Mouse (Mus musculus): ENCODE results near the gene Ksr2. TPM values are rescaled to one million over a fixed set of nuclear protein-coding genes. Genes with fewer than 3 reads are reported as not detected.

Gene Ksr2
- polyA plus RNA-seq, 1 experiment = 0.03 TPM

DNA sequence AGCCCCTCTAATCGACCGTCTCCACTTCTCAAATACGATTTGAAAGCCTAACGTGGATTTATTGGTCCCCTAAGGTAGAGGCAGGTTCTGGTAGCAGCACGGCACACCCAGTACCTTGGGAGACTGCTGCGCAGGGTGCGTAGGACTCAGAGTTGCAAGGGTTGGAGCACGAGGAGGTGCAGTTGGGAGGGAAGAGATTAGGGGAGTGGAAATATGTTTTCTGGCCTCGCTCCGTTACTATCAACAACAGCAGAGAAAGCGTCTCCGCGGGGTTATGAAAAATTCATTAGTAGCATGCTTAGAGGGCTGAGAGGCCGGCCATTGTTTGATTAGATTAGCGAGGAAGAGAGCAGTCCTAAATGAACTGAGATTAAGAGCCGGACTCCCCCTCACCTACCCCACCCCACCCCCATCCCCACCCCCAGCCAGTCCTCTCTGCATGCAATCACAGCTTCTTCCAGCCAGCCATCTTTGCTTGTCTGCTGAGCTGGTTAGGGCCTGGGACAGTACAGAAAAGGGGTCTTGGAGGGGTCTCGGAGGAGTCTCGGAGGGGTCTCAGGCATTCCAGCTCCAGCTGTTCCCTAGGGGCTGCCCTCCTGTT lies 27.5 kb downstream of the Ksr2 start:
- H3K9me3 ChIP-seq = peaks cover 8% of the 10 kb centered on the region; the same call in 1 of the 2 replicates
- no peak overlapping the region for H3K4me3 ChIP-seq (replicated peaks)
- no peaks in the 10 kb centered on the region for H3K4me1 ChIP-seq
- TF ChIP-seq GATA1 (IDR thresholded peaks at IDR 0.05; ENCODE audit: borderline replicate concordance, low read length) = no peak
- TF ChIP-seq FLI1 (IDR thresholded peaks at IDR 0.05; ENCODE audit: low read length) = no peak
- H3K36me3 ChIP-seq (replicated peaks; ENCODE audit: low read length) = no peaks in the 10 kb centered on the region
- peaks cover 21% of the 10 kb centered on the region for H3K27me3 ChIP-seq (replicated peaks)

DNA sequence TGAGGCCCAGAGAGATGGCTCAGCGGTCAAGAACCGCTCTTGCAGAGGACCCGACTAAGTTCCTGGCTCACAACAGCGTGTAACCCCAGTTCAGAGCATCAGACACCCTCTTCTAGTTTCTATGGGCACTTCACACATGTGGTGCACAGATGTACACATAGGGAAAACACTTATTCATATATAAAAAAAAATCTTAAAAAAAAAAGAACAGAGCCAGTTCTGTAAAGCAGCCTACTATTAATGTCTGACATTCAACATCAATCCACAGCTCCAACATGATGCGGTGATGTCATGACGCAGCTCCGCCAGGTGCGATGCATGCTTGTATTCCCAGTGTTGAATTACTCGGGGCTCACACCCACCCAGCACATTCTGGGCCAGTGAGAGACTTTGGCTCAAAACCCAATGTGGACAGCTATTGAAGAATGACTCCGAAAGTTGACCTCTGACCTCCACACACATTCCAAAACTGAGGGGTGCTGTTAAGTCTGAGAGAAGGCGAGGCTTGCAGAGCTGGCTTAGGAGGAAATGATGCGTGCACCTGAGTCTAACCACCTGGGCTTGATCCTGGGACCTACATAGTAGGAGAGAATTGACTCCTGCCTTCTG lies 28.5 kb downstream of the Ksr2 start:
- Histone ChIP-seq H3K4me1 (no peaks in the 10 kb centered on the region), H3K36me3 (replicated peaks; ENCODE audit: low read length) (no peaks in the 10 kb centered on the region), H3K27me3 (replicated peaks) (peaks cover 26% of the 10 kb centered on the region), H3K4me3 (replicated peaks) (no peak overlapping the region), H3K9me3 (peaks cover 3% of the 10 kb centered on the region; the same call in 1 of the 2 replicates)
- TF ChIP-seq GATA1 (IDR thresholded peaks at IDR 0.05; ENCODE audit: borderline replicate concordance, low read length) (no peak), FLI1 (IDR thresholded peaks at IDR 0.05; ENCODE audit: low read length) (no peak)

DNA sequence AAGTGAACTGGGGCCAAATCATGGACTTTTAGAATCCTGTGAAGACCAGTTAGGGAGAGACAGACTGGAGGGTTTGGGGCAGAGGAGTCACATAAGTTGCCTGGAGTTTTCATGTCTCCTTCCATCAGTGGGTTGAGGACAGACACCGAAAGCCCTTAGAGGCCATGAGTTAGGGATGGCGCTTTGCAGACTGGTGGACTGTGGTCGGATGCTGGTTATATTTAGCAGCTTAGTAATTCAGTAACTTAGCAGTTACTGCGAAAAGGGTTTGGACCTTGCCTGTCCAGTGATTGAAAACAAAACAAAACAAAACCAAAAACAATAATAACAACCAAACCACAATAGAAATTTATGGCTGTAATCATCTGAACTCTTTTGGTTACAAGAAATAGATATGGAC lies 29.3 kb downstream of the Ksr2 start:
- Histone ChIP-seq H3K27me3 (replicated peaks) (peaks cover 24% of the 10 kb centered on the region), H3K36me3 (replicated peaks; ENCODE audit: low read length) (no peaks in the 10 kb centered on the region), H3K4me3 (replicated peaks) (no peak overlapping the region), H3K9me3 (peaks cover 3% of the 10 kb centered on the region; the same call in 1 of the 2 replicates), H3K4me1 (no peaks in the 10 kb centered on the region)
- TF ChIP-seq FLI1 (IDR thresholded peaks at IDR 0.05; ENCODE audit: low read length) (no peak), GATA1 (IDR thresholded peaks at IDR 0.05; ENCODE audit: borderline replicate concordance, low read length) (no peak)

DNA sequence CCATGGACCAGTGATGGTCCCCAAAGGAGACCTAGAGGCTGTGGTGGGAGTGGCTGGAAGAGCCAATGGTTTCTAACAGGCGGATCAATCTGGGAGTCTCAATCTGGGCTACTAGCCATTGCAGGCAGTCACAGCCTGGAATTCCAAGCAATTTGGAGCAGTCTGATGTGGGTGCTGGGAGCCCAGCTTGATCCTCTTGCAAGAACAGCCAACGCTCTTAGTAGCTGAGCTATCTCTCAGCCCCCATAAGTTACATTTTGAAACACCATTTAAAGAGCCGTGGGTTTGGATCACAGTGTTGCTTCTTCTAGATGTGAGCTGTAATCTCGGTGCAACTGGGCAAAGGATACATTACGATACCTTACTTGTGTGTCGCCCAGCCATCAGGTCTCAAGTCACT lies 30.1 kb downstream of the Ksr2 start:
- Histone ChIP-seq H3K9me3 (peaks cover 9% of the 10 kb centered on the region; the same call in 1 of the 2 replicates), H3K27me3 (replicated peaks) (peaks cover 28% of the 10 kb centered on the region), H3K36me3 (replicated peaks; ENCODE audit: low read length) (no peaks in the 10 kb centered on the region), H3K4me3 (replicated peaks) (no peak overlapping the region), H3K4me1 (no peaks in the 10 kb centered on the region)
- TF ChIP-seq FLI1 (IDR thresholded peaks at IDR 0.05; ENCODE audit: low read length) = no peak
- no peak for TF ChIP-seq GATA1 (IDR thresholded peaks at IDR 0.05; ENCODE audit: borderline replicate concordance, low read length)

DNA sequence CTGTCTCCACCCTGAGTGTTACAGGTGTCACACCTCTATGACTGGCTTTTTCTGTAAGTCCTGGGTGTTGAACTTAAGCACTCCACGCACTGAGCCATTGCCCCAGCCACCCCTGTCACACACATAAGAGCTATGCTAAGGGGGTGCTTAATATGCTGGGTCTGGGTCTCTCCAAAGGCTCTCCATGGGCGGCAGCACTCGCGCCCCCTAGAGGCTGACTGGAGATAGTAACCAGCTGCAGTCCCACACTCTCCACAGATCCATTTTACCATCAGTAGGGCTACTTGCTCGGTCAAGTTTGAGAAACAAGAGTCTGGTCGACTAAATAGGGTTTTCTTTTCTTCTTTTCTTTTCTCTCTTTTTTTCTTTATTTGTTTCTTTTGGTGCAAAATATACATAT lies 33.9 kb downstream of the Ksr2 start:
- peaks cover 9% of the 10 kb centered on the region; the same call in 1 of the 2 replicates for H3K9me3 ChIP-seq

DNA sequence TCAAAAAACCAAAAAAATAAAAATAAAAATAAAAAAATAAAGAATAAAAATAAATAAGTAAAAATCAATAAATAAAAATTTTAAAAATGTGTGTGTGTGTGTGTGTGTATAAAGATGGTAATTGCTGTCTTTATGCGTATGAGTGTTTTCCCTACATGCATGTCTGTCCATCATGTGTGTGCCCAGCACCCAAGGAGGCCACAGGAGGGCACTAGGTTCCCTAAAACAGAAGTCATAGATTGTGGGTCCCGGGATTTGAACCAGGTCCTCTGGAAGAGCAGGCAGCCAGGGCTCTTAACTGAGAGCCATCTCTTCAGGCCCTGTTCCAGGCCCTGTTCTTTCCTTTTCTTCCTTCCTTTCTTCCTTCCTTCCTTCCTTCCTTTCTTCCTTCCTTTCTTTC lies 38.2 kb downstream of the Ksr2 start:
- Histone ChIP-seq H3K4me1 (no peaks in the 10 kb centered on the region), H3K36me3 (replicated peaks; ENCODE audit: low read length) (no peaks in the 10 kb centered on the region), H3K4me3 (replicated peaks) (no peak overlapping the region), H3K9me3 (0 out of 2 replicates have a peak, but pooled peaks cover 6% of the 10 kb centered on the region), H3K27me3 (replicated peaks) (peaks cover 7% of the 10 kb centered on the region)
- TF ChIP-seq FLI1 (IDR thresholded peaks at IDR 0.05; ENCODE audit: low read length) (no peak), GATA1 (IDR thresholded peaks at IDR 0.05; ENCODE audit: borderline replicate concordance, low read length) (no peak)

More for the DNA sequence above, 33.9 kb downstream of the Ksr2 start:
- H3K27me3 ChIP-seq (replicated peaks) = peaks cover 19% of the 10 kb centered on the region
- H3K4me1 ChIP-seq = no peaks in the 10 kb centered on the region
- TF ChIP-seq FLI1 (IDR thresholded peaks at IDR 0.05; ENCODE audit: low read length) = no peak
- TF ChIP-seq GATA1 (IDR thresholded peaks at IDR 0.05; ENCODE audit: borderline replicate concordance, low read length) = no peak
- H3K4me3 ChIP-seq (replicated peaks) = no peak overlapping the region
- H3K36me3 ChIP-seq (replicated peaks; ENCODE audit: low read length) = no peaks in the 10 kb centered on the region

DNA sequence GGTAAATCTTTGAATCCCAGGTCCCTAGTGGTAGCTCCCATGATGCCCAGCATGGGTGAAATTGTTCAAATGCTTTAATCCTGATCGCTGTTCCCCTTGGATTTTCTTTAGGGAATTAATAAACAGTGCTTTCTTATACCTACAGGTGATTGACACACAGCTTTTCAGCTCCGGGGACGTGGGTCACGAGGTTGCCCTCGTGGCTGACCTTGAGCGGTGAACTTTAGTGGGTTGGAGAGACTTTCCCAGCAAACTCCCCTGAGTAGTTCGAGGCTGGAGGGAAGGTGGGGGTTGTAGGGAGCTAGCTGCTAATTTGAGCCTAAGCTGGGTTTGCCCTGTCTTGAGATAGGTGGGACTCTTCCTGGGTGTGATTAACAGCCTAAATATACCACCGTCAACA lies 41.7 kb downstream of the Ksr2 start:
- no peaks in the 10 kb centered on the region for H3K4me1 ChIP-seq
- H3K27me3 ChIP-seq (replicated peaks) = peaks cover 1% of the 10 kb centered on the region
- no peak for TF ChIP-seq GATA1 (IDR thresholded peaks at IDR 0.05; ENCODE audit: borderline replicate concordance, low read length)
- TF ChIP-seq FLI1 (IDR thresholded peaks at IDR 0.05; ENCODE audit: low read length) = no peak
- peaks cover 5% of the 10 kb centered on the region; the same call in 1 of the 2 replicates for H3K9me3 ChIP-seq
- no peaks in the 10 kb centered on the region for H3K36me3 ChIP-seq (replicated peaks; ENCODE audit: low read length)
- no peak overlapping the region for H3K4me3 ChIP-seq (replicated peaks)

DNA sequence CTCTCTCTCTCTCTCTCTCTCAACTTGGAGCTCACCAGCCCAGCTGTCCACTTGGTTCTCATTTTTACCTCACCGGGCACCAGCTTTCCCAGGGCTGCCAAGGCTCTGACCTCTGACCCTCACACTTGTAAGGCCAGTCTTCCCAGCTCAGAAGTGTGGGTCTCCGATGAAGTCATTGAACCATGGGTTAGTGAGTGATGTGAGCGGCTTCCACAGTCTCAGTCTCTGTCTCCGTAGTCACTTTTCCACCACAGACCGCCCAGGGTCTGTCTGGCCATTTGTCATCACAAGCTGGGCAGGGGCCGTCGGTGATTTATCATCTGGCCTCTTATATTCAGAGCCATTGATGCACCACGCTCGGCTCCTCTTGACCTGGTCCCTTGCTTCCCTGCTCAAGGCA lies 43.3 kb downstream of the Ksr2 start:
- Histone ChIP-seq H3K9me3 (peaks cover 16% of the 10 kb centered on the region), H3K36me3 (replicated peaks; ENCODE audit: low read length) (no peaks in the 10 kb centered on the region), H3K4me1 (no peaks in the 10 kb centered on the region), H3K27me3 (replicated peaks) (peaks cover 5% of the 10 kb centered on the region), H3K4me3 (replicated peaks) (no peak overlapping the region)
- TF ChIP-seq GATA1 (IDR thresholded peaks at IDR 0.05; ENCODE audit: borderline replicate concordance, low read length) (no peak), FLI1 (IDR thresholded peaks at IDR 0.05; ENCODE audit: low read length) (no peak)

DNA sequence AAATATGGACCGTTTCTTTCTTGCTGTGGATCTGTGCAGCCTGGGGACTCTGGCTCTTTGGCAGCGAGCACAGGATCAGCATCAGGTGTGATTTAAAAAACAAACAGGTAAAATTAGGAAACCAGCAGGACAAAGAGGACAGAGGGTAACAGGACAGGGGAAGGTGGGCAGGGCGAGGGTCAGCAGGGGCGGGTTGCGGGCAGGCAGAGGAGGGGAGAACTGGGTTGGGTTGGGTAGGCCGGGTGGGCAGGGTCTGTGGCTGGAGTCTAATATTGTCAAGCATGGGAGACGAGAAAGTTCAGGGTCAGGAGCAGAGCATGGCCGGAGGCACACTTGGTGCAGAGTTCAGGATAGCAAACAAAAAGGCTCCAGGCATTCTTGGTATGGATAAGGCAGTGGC lies 43.8 kb downstream of the Ksr2 start:
- no peak for TF ChIP-seq GATA1 (IDR thresholded peaks at IDR 0.05; ENCODE audit: borderline replicate concordance, low read length)
- TF ChIP-seq FLI1 (IDR thresholded peaks at IDR 0.05; ENCODE audit: low read length) = no peak
- H3K27me3 ChIP-seq (replicated peaks) = peaks cover 7% of the 10 kb centered on the region
- H3K4me3 ChIP-seq (replicated peaks) = no peak overlapping the region
- peaks cover 18% of the 10 kb centered on the region for H3K9me3 ChIP-seq
- no peaks in the 10 kb centered on the region for H3K4me1 ChIP-seq
- no peaks in the 10 kb centered on the region for H3K36me3 ChIP-seq (replicated peaks; ENCODE audit: low read length)

DNA sequence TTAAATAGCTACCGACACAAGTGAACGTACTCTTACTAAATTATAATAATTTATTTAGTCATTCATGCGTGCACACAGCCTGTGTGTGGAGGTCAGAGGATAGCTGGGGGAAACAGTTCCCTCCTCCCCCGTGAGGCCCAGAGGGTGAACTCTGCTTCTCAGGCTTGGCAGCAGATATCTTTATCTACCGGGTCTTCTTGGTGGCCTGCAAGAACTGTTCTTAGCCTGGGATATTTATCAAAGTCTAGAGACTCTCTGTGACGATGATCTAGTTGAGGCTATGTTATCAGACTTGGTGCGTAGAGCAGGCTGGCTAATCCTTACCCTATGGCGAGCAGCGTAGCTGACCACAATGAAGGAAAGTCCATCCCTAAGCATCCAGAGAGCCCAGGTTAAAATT lies 45.1 kb downstream of the Ksr2 start:
- TF ChIP-seq FLI1 (IDR thresholded peaks at IDR 0.05; ENCODE audit: low read length) = no peak
- TF ChIP-seq GATA1 (IDR thresholded peaks at IDR 0.05; ENCODE audit: borderline replicate concordance, low read length) = no peak
- H3K9me3 ChIP-seq = peaks cover 18% of the 10 kb centered on the region

More for the DNA sequence above, 45.1 kb downstream of the Ksr2 start:
- Histone ChIP-seq H3K4me3 (replicated peaks) (no peak overlapping the region), H3K27me3 (replicated peaks) (peaks cover 16% of the 10 kb centered on the region), H3K4me1 (no peaks in the 10 kb centered on the region), H3K36me3 (replicated peaks; ENCODE audit: low read length) (no peaks in the 10 kb centered on the region)
